Mouse (Mus musculus) lung, adult 2 months (tissue): ENCODE data around the gene Igsf21.

ENCODE experiments used
- CTCF ChIP-seq: fragments of 200-500 bp; IDR thresholded peaks from 2 replicates; pipeline ENCODE4 v1.5.1; 2011; ENCODE audit warnings: mild to moderate bottlenecking, low read length, control low read depth; ENCODE audit not compliant: insufficient read depth
- POLR2A ChIP-seq: fragments of 200-500 bp; IDR thresholded peaks from 2 replicates; pipeline ENCODE4 v1.6.1; 2011; ENCODE audit warnings: low read depth, mild to moderate bottlenecking, control low read depth, low read length, borderline replicate concordance; ENCODE audit errors: extremely low read depth

DNA sequence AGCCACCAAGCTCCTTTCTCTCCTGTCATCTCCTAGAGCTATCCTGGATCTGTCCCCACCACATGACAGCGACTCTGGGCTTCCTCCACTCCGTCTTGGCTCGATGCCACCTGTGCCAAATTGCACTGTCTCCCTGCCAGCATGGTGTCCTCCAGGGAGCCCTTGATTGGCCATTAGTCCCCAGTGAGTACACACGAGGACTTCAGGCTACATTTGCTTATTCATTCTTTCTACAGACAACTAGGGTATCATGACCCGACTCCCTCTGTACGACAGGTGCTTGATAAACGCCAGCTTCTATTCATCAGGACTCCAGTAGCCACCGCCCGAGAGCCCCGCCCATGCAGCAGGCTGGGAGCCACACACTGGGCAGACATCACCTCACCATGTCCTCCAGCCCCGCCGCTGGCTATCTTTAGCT lies 40.8 kb downstream of the Igsf21 start:
- TF ChIP-seq POLR2A (no peak), CTCF (no peak)
